Mouse (Mus musculus): ENCODE results near the gene C2cd2.

DNA sequence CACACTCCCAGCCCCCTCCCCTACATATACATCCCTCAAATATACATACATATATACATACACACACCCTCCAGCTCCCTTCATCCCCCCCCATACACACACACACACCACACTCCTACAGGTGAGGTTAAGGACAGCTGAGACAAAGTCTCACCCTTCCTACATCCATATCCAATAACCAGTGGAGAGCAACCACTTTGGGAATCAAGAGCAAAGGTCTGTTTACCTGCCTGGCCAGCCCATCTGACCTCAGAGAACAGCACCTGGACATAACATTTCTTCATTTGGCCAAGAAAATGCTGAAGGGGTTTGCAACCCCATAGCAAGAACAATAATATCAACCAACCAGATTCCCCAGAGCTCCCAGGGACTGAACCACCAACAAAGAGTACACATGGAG, 56.1 kb downstream of the C2cd2 start:
- no peak for TF ChIP-seq POLR2A (IDR thresholded peaks at IDR 0.05; ENCODE audit: insufficient read depth, low read depth, low read length)
- TF ChIP-seq CTCF (IDR thresholded peaks at IDR 0.05; ENCODE audit: insufficient read depth, low read depth, low read length) = no peak

All from olfactory bulb, adult 2 months (tissue).